Mouse (Mus musculus) kidney, embryonic 16.5 days (tissue): Measurements from ENCODE around the gene Tmem190. TPM values are rescaled to one million over a fixed set of nuclear protein-coding genes. Genes with fewer than 3 reads are reported as not detected.

Experiments used
- ATAC-seq: fragments of 200-750 bp; cut with Nextera tagmentation; 2 replicates; pipeline ENCODE4 v1.8.0; 2017; ENCODE audit warnings: moderate TSS enrichment; ENCODE audit not compliant: low FRiP score, low TSS enrichment
- H3K27ac ChIP-seq: fragments of 300-500 bp; sonication (generic); 2 replicates; pipeline ENCODE4 v1.5.1; 2014; ENCODE audit warnings: low read length
- H3K27me3 ChIP-seq: fragments of 300-500 bp; sonication (generic); 2 replicates; pipeline ENCODE4 v1.6.1; 2014; ENCODE audit warnings: low read length, control low read depth, mixed read lengths; ENCODE audit not compliant: insufficient read depth
- H3K36me3 ChIP-seq: fragments of 300-500 bp; sonication (generic); 2 replicates; pipeline ENCODE4 v1.6.1; 2014; ENCODE audit warnings: low read length, control low read depth, mixed read lengths; ENCODE audit not compliant: insufficient read depth
- H3K4me1 ChIP-seq: fragments of 300-500 bp; sonication (generic); 2 replicates; pipeline ENCODE4 v1.6.1; 2014; ENCODE audit warnings: low read length, control low read depth, mixed read lengths; ENCODE audit not compliant: insufficient read depth
- H3K4me2 ChIP-seq: fragments of 300-500 bp; sonication (generic); replicated peaks from 2 replicates; pipeline ENCODE4 v1.6.1; 2014; ENCODE audit warnings: low read depth, low read length
- H3K4me3 ChIP-seq: fragments of 300-500 bp; sonication (generic); 2 replicates; pipeline ENCODE4 v1.5.1; 2014; ENCODE audit warnings: mild to moderate bottlenecking, low read length
- H3K9ac ChIP-seq: fragments of 300-500 bp; sonication (generic); replicated peaks from 2 replicates; pipeline ENCODE4 v1.6.1; 2014; ENCODE audit warnings: low read length
- H3K9me3 ChIP-seq: fragments of 300-500 bp; sonication (generic); 2 replicates; pipeline ENCODE4 v1.6.1; 2016; ENCODE audit warnings: low read length, control low read depth
- WGBS: fragments of 180-500 bp; shearing (Covaris S2); extraction: QIAGEN DNeasy Blood & Tissue Kit; methylation state at CpG from one replicate; pipeline ENCODE4 v1.1.7; 2014; 5-methylcytosine and 5-hydroxymethylcytosine counted together
- polyA plus RNA-seq: library from polyadenylated mRNA; unstranded; fragments of >200 nt; fragmentation: Nextera tagmentation; extraction: Ambion mirVana; gene quantifications from 2 replicates; pipeline ENCODE4 v1.2.1, GENCODE M21; 2015

The Tmem190 gene
- polyA plus RNA-seq, 1 experiment from 2014 or later = 0.97 TPM

- Histone ChIP-seq H3K27me3 (no peaks in the 10 kb centered on the region), H3K9ac (no peak overlapping the region), H3K4me1 (peaks cover 12% of the 10 kb centered on the region), H3K4me3 (no peak overlapping the region), H3K27ac (no peak overlapping the region), H3K9me3 (no peaks in the 10 kb centered on the region), H3K36me3 (no peaks in the 10 kb centered on the region), H3K4me2 (no peak overlapping the region)
- 50% methylated on average over 4 of the region's 4 CpGs for WGBS
- no peak for ATAC-seq
Observed at GRCm38 (mm10) chr7:4825365-4825764, 42.6 kb downstream of the Tmem190 start.

- Histone ChIP-seq H3K27ac (no peak overlapping the region), H3K4me1 (peaks cover 3% of the 10 kb centered on the region; the same call in 1 of the 2 replicates), H3K36me3 (no peaks in the 10 kb centered on the region), H3K9me3 (no peaks in the 10 kb centered on the region), H3K27me3 (peaks cover 24% of the 10 kb centered on the region), H3K4me2 (no peak overlapping the region), H3K9ac (no peak overlapping the region), H3K4me3 (no peak overlapping the region)
- ATAC-seq = no peak
- WGBS = 6% methylated on average over 12 of the region's 12 CpGs
Observed at GRCm38 (mm10) chr7:4830476-4830875, 47.7 kb downstream of the Tmem190 start.

Other genes starting within 250 kb of the Tmem190 start
- 5.3 and 6.6 TPM in 2 replicates for gene Syt5, start 235.4 kb upstream of the Tmem190 start, polyA plus RNA-seq
- gene Ptprh, start 178.9 kb upstream of the Tmem190 start, polyA plus RNA-seq = not detected in 2 replicates
- 1.2 and 1.3 TPM in 2 replicates for gene Tmem86b, start 151.5 kb upstream of the Tmem190 start, polyA plus RNA-seq
- 3.2 and 5.2 TPM in 2 replicates for gene Ppp6r1, start 123.9 kb upstream of the Tmem190 start, polyA plus RNA-seq
- 114 and 118 TPM in 2 replicates for gene Hspbp1, start 97.9 kb upstream of the Tmem190 start, polyA plus RNA-seq
- gene Brsk1, start 92.3 kb upstream of the Tmem190 start, polyA plus RNA-seq = 1.2 and 1.3 TPM in 2 replicates
- 0.07 and 0.08 TPM in 2 replicates for gene Tmem150b, start 57.7 kb upstream of the Tmem190 start, polyA plus RNA-seq
- 99.3 and 104 TPM in 2 replicates for gene Kmt5c, start 42.8 kb upstream of the Tmem190 start, polyA plus RNA-seq
- 71.2 and 71.4 TPM in 2 replicates for gene Cox6b2, start 29.8 kb upstream of the Tmem190 start, polyA plus RNA-seq
- not detected in 2 replicates for gene Fam71e2, start 11.6 kb upstream of the Tmem190 start, polyA plus RNA-seq
- gene Il11, start 78 bp upstream of the Tmem190 start, polyA plus RNA-seq = 0.17 and 0.42 TPM in 2 replicates
- 12.5 and 14.3 TPM in 2 replicates for gene Tmem238, start 6.7 kb downstream of the Tmem190 start, polyA plus RNA-seq
- gene Rpl28, start 9.9 kb downstream of the Tmem190 start, polyA plus RNA-seq = 315 and 357 TPM in 2 replicates
- 355 and 360 TPM in 2 replicates for gene Ube2s, start 29.7 kb downstream of the Tmem190 start, polyA plus RNA-seq
- gene Shisa7, start 61.8 kb downstream of the Tmem190 start, polyA plus RNA-seq = 0.84 and 1.1 TPM in 2 replicates
- gene Isoc2b, start 87.3 kb downstream of the Tmem190 start, polyA plus RNA-seq = 9.2 and 9.7 TPM in 2 replicates
- 1.2 and 1.4 TPM in 2 replicates for gene Isoc2a, start 94.2 kb downstream of the Tmem190 start, polyA plus RNA-seq
- not detected in 2 replicates for gene Gm36210, start 123.6 kb downstream of the Tmem190 start, polyA plus RNA-seq
- gene Zfp628, start 132.3 kb downstream of the Tmem190 start, polyA plus RNA-seq = 3.6 and 4.2 TPM in 2 replicates
- 5.8 and 6.2 TPM in 2 replicates for gene Nat14, start 139.1 kb downstream of the Tmem190 start, polyA plus RNA-seq
- 2.3 and 2.8 TPM in 2 replicates for gene Ssc5d, start 142.8 kb downstream of the Tmem190 start, polyA plus RNA-seq
- gene Sbk2, start 181.5 kb downstream of the Tmem190 start, polyA plus RNA-seq = 0.26 and 0.41 TPM in 2 replicates
- gene Sbk3, start 188.2 kb downstream of the Tmem190 start, polyA plus RNA-seq = not detected in 2 replicates
- 31.3 and 40.5 TPM in 2 replicates for gene Zfp579, start 213.2 kb downstream of the Tmem190 start, polyA plus RNA-seq
- gene Zfp524, start 231.5 kb downstream of the Tmem190 start, polyA plus RNA-seq = 14.4 and 15.2 TPM in 2 replicates
- 41.9 and 44.2 TPM in 2 replicates for gene Fiz1, start 231.8 kb downstream of the Tmem190 start, polyA plus RNA-seq
- gene Gm44973, start 232.6 kb downstream of the Tmem190 start, polyA plus RNA-seq = 1.7 and 1.9 TPM in 2 replicates
- gene Zfp865, start 237.4 kb downstream of the Tmem190 start, polyA plus RNA-seq = 6.6 and 7.6 TPM in 2 replicates
- gene Ccdc106, start 237.6 kb downstream of the Tmem190 start, polyA plus RNA-seq = 27.1 and 30.3 TPM in 2 replicates